Mouse (Mus musculus): ENCODE data around the gene Ildr2. TPM values are rescaled to one million over a fixed set of nuclear protein-coding genes. Genes with fewer than 3 reads are reported as not detected.

Ildr2 gene
- total RNA-seq, 2 experiments from 2014 or later = 89.2 to 90.3 TPM

GRCm38 (mm10) chr1:166330752-166331151 is 76.8 kb downstream of the Ildr2 start:
- DNase-seq (ENCODE audit: low spot score in 2 of 2) = no peak

- DNase-seq (ENCODE audit: low spot score in 2 of 2) = no peak
These were observed 85.2 kb downstream of the Ildr2 start for GRCm38 (mm10) chr1:166339110-166339509.

GRCm38 (mm10) chr1:166342060-166342459 is 88.1 kb downstream of the Ildr2 start:
- DNase-seq (ENCODE audit: low spot score in 2 of 2) = no peak

GRCm38 (mm10) chr1:166342539-166342938 is 88.6 kb downstream of the Ildr2 start:
- DNase-seq (ENCODE audit: low spot score in 2 of 2) = no peak

- no peak for DNase-seq (ENCODE audit: low spot score in 2 of 2)
These were observed 89.6 kb downstream of the Ildr2 start for GRCm38 (mm10) chr1:166343586-166343985.

- DNase-seq (ENCODE audit: low spot score in 2 of 2) = no peak
These were observed 90.5 kb downstream of the Ildr2 start for GRCm38 (mm10) chr1:166344300-166345077.

- DNase-seq (ENCODE audit: low spot score in 2 of 2) = no peak
These were observed 91.7 kb downstream of the Ildr2 start for GRCm38 (mm10) chr1:166345602-166346001.

GRCm38 (mm10) chr1:166346906-166347305 is 93.0 kb downstream of the Ildr2 start:
- DNase-seq (ENCODE audit: low spot score in 2 of 2) = no peak

GRCm38 (mm10) chr1:166349341-166349740 is 95.4 kb downstream of the Ildr2 start:
- no peak for DNase-seq (ENCODE audit: low spot score in 2 of 2)

GRCm38 (mm10) chr1:166349751-166350150 is 95.8 kb downstream of the Ildr2 start:
- no peak for DNase-seq (ENCODE audit: low spot score in 2 of 2)

- DNase-seq (ENCODE audit: low spot score in 2 of 2) = peak; percentile 95 to 96
These were observed 106.4 kb downstream of the Ildr2 start for GRCm38 (mm10) chr1:166360157-166360855.

GRCm38 (mm10) chr1:166360896-166361295 is 107.0 kb downstream of the Ildr2 start:
- no peak for DNase-seq (ENCODE audit: low spot score in 2 of 2)

- no peak for DNase-seq (ENCODE audit: low spot score in 2 of 2)
These were observed 107.9 kb downstream of the Ildr2 start for GRCm38 (mm10) chr1:166361842-166362241.

- no peak for DNase-seq (ENCODE audit: low spot score in 2 of 2)
These were observed 108.7 kb downstream of the Ildr2 start for GRCm38 (mm10) chr1:166362659-166363058.

GRCm38 (mm10) chr1:166363122-166363521 is 109.2 kb downstream of the Ildr2 start:
- no peak for DNase-seq (ENCODE audit: low spot score in 2 of 2)

Other genes with a start within 250 kb of the Ildr2 start
- gene Dusp27, start 126.2 kb upstream of the Ildr2 start, total RNA-seq (2021) = under 1 TPM; 0.23 to 0.58 TPM
- not detected for gene Gpa33, start 123.9 kb upstream of the Ildr2 start, total RNA-seq (2021)
- under 1 TPM in 1 of 2 experiments, not detected in 1; 0.42 TPM for gene Mael, start 15.4 kb upstream of the Ildr2 start, total RNA-seq (2021)
- gene Tada1, start 125.0 kb downstream of the Ildr2 start, total RNA-seq (2021) = 10 to 100 TPM; 36.6 to 38.9 TPM
- gene Pogk, start 155.7 kb downstream of the Ildr2 start, total RNA-seq (2021) = 10 to 100 TPM; 41.0 to 41.6 TPM
- gene Gm4846, start 243.4 kb downstream of the Ildr2 start, total RNA-seq (2021) = not detected

All from layer of hippocampus, postnatal 10 days (tissue).